Mouse (Mus musculus): Measurements from ENCODE around the gene Vac14. TPM values are rescaled to one million over a fixed set of nuclear protein-coding genes. Genes with fewer than 3 reads are reported as not detected.

Gene Vac14
- polyA plus RNA-seq, 1 experiment, result 26.8 TPM

DNA sequence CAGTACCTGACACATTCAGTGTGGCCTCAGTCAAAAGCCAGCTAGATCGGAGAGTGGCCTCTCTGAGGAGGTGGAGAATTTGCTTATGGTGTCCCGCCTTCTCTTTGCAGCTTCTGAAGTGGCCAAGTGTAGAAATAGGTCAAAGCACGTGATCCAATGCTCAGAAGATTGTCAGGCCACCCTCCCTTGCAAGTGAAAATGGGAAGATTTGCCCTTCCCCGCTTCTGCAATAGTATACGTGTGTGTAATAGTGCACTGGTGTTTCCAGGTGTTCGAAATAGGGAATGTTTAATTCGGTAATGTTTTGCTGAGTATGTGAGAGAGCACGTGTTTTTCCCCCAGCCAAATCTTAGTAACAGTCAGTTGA is 806 bp downstream of the Vac14 start:
- H3K27me3 ChIP-seq (ENCODE audit: control insufficient read depth, insufficient read depth, low read length), result no peaks in the 10 kb centered on the region
- H3K4me3 ChIP-seq (ENCODE audit: low read depth, low read length), result peak overlapping the region; percentile 93
- H3K4me1 ChIP-seq (ENCODE audit: control insufficient read depth, insufficient read depth, insufficient read length, low read length), result peaks cover 13% of the 10 kb centered on the region; the same call in 1 of the 2 replicates
- H3K27ac ChIP-seq (ENCODE audit: insufficient read depth, low read depth, low read length), result no peak overlapping the region
- 10% methylated on average over 8 of the region's 8 CpGs for WGBS
- TF ChIP-seq POLR2A (IDR thresholded peaks at IDR 0.05; ENCODE audit: low read depth, low read length) (no peak), CTCF (IDR thresholded peaks at IDR 0.05; ENCODE audit: extremely low read depth, insufficient read length, insufficient replicate concordance, low read depth, low read length) (no peak)
- no peaks in the 10 kb centered on the region for H3K36me3 ChIP-seq (ENCODE audit: control insufficient read depth, insufficient read depth, low read length)

DNA sequence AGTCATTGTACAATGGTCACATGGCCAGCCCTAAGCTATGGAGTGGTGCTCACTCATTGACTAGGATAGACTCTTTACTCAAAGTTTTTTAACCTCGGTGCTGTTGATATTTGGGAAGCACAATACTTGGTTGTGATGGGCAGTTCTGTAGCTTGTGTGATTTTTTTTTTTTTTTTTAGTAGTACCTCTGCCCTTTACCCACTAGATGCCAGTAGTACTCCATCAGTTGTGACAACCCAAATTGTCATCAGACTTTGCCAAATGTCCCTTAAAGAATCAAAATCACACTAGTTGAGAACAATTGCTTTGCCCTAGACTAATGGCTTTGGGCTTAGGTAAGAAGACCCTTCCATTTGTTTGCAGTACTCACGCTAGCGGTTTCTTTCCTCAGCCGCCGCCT is 1.5 kb downstream of the Vac14 start:
- H3K4me3 ChIP-seq (ENCODE audit: low read depth, low read length), result no peak overlapping the region
- 77% methylated on average over 5 of the region's 5 CpGs for WGBS
- no peaks in the 10 kb centered on the region for H3K27me3 ChIP-seq (ENCODE audit: control insufficient read depth, insufficient read depth, low read length)
- no peak overlapping the region for H3K27ac ChIP-seq (ENCODE audit: insufficient read depth, low read depth, low read length)
- peaks cover 13% of the 10 kb centered on the region; the same call in 1 of the 2 replicates for H3K4me1 ChIP-seq (ENCODE audit: control insufficient read depth, insufficient read depth, insufficient read length, low read length)
- H3K36me3 ChIP-seq (ENCODE audit: control insufficient read depth, insufficient read depth, low read length), result no peaks in the 10 kb centered on the region
- TF ChIP-seq CTCF (IDR thresholded peaks at IDR 0.05; ENCODE audit: extremely low read depth, insufficient read length, insufficient replicate concordance, low read depth, low read length), result no peak
- no peak for TF ChIP-seq POLR2A (IDR thresholded peaks at IDR 0.05; ENCODE audit: low read depth, low read length)

DNA sequence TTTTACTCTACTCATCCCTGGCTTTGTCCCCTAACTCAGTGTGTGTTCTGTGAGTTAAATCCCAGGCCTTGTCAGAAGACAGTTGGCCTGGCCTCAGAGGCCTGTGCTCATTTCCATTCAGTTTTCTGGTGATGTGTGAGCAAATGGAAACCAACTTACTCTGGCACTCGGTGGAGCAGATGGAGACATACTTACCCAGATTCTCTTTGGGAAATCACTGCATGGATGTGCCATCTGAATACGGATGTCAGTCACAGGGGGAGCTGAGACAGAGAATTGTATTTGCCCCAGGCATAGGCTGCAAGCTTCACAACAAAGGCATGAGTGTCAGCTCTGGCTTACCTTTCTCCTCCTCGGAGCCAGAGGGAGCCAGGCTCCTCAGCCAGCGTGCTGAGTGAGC is 8.0 kb downstream of the Vac14 start:
- TF ChIP-seq POLR2A (IDR thresholded peaks at IDR 0.05; ENCODE audit: low read depth, low read length) (no peak), CTCF (IDR thresholded peaks at IDR 0.05; ENCODE audit: extremely low read depth, insufficient read length, insufficient replicate concordance, low read depth, low read length) (no peak)
- Histone ChIP-seq H3K36me3 (ENCODE audit: control insufficient read depth, insufficient read depth, low read length) (no peaks in the 10 kb centered on the region), H3K27me3 (ENCODE audit: control insufficient read depth, insufficient read depth, low read length) (no peaks in the 10 kb centered on the region), H3K4me3 (ENCODE audit: low read depth, low read length) (no peak overlapping the region), H3K4me1 (ENCODE audit: control insufficient read depth, insufficient read depth, insufficient read length, low read length) (no peaks in the 10 kb centered on the region), H3K27ac (ENCODE audit: insufficient read depth, low read depth, low read length) (no peak overlapping the region)
- 73% methylated on average over 4 of the region's 4 CpGs for WGBS

DNA sequence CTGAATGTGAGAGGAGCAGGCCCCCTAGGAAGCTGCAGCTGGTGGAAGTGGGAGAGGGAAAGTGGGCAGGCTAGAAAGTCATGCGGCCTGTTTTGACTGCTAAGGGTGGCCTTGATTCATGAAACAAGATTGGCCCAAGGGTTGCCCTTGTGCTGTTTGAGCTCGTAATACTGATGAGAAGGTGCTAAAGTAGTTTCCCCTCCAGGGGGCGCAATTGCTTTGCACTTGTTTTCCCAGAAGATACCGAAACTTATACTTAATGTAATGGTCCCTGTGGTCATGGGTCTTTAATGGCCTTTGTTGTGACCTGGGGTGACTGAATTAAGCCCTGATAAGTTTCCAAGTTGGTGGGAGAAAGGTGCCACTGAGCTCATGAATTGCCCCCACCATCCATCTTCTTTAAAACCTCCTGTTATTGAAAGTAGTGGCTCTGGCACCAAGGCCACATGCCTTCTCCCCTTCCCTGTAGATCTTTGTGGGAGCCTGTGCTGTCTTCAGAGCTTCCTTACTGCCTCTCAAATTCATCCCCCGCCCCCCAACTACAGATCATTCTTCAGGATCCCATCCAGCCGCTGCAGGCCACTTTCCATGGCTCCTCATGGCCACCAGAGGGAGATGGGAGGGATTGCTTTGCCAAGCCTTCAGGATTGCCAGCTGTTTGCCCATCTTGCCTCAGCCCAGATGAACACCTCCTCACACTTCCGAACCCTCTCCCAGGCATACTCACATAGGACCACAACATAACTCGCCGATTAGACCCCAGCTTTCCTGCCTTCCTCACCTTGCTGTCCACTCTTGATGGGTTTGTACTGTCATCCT is 11.1 kb downstream of the Vac14 start:
- peak; percentile 44; the same call in 1 of the 2 replicates for TF ChIP-seq CTCF (IDR thresholded peaks at IDR 0.05; ENCODE audit: extremely low read depth, insufficient read length, insufficient replicate concordance, low read depth, low read length)
- TF ChIP-seq POLR2A (IDR thresholded peaks at IDR 0.05; ENCODE audit: low read depth, low read length), result no peak
- Histone ChIP-seq H3K27ac (ENCODE audit: insufficient read depth, low read depth, low read length) (no peak overlapping the region), H3K36me3 (ENCODE audit: control insufficient read depth, insufficient read depth, low read length) (peaks cover 18% of the 10 kb centered on the region; the same call in 1 of the 2 replicates), H3K4me3 (ENCODE audit: low read depth, low read length) (no peak overlapping the region), H3K4me1 (ENCODE audit: control insufficient read depth, insufficient read depth, insufficient read length, low read length) (no peaks in the 10 kb centered on the region), H3K27me3 (ENCODE audit: control insufficient read depth, insufficient read depth, low read length) (no peaks in the 10 kb centered on the region)
- 79% methylated on average over 9 of the region's 9 CpGs for WGBS

DNA sequence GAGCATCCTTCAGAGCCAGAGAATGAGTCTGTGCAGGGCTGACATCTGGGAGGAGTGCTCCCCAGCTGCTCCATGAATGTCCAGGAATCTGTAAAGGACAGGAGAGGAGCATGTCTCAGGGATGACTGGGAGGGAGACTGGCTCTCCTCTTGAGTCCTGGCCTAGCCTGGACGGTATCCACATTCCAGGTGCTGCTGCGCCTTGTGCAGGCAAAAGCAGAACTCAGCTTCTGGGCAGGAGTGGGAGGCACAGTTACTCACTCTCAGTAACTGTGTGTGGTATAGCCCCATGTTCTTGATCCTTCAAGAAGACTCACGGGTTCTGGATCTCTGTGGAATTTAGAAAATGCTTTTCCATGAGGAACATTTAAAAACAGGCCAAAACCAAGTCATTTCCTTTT is 11.7 kb downstream of the Vac14 start:
- 84% methylated on average over 3 of the region's 3 CpGs for WGBS
- no peak overlapping the region for H3K4me3 ChIP-seq (ENCODE audit: low read depth, low read length)

DNA sequence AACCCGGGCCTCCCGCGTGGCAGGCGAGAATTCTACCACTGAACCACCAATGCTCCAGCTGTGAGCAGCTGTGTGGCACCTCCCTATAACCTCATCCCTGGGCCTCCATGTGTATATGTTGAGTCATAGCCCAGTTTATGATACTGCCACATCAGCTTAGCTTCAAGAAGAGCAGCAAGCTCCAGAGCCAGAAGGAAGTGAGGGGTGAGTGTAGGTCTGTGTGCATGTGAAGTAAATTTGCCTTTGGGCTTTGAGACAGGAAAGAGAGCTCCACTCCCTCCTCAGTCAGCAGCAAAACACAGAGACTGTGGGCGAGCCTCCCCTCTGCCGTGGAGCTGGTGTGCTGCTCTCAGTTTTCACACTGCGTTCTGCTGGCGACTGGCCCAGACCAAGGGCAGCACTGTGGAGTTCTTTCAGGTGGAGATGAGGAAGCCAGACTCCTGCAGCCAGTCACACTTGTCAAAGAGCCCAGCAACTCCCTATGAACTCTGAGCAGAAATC is 12.2 kb downstream of the Vac14 start:
- H3K4me1 ChIP-seq (ENCODE audit: control insufficient read depth, insufficient read depth, insufficient read length, low read length), result no peaks in the 10 kb centered on the region
- TF ChIP-seq POLR2A (IDR thresholded peaks at IDR 0.05; ENCODE audit: low read depth, low read length) (no peak), CTCF (IDR thresholded peaks at IDR 0.05; ENCODE audit: extremely low read depth, insufficient read length, insufficient replicate concordance, low read depth, low read length) (no peak)
- WGBS, result 65% methylated on average over 8 of the region's 8 CpGs
- peaks cover 26% of the 10 kb centered on the region; the same call in 1 of the 2 replicates for H3K36me3 ChIP-seq (ENCODE audit: control insufficient read depth, insufficient read depth, low read length)
- H3K27me3 ChIP-seq (ENCODE audit: control insufficient read depth, insufficient read depth, low read length), result no peaks in the 10 kb centered on the region
- H3K4me3 ChIP-seq (ENCODE audit: low read depth, low read length), result peak overlapping the region; percentile 6
- H3K27ac ChIP-seq (ENCODE audit: insufficient read depth, low read depth, low read length), result no peak overlapping the region

More for the DNA sequence above, 11.7 kb downstream of the Vac14 start:
- no peaks in the 10 kb centered on the region for H3K27me3 ChIP-seq (ENCODE audit: control insufficient read depth, insufficient read depth, low read length)
- no peak for TF ChIP-seq CTCF (IDR thresholded peaks at IDR 0.05; ENCODE audit: extremely low read depth, insufficient read length, insufficient replicate concordance, low read depth, low read length)
- no peaks in the 10 kb centered on the region for H3K4me1 ChIP-seq (ENCODE audit: control insufficient read depth, insufficient read depth, insufficient read length, low read length)
- H3K27ac ChIP-seq (ENCODE audit: insufficient read depth, low read depth, low read length), result no peak overlapping the region
- H3K36me3 ChIP-seq (ENCODE audit: control insufficient read depth, insufficient read depth, low read length), result peaks cover 25% of the 10 kb centered on the region; the same call in 1 of the 2 replicates

DNA sequence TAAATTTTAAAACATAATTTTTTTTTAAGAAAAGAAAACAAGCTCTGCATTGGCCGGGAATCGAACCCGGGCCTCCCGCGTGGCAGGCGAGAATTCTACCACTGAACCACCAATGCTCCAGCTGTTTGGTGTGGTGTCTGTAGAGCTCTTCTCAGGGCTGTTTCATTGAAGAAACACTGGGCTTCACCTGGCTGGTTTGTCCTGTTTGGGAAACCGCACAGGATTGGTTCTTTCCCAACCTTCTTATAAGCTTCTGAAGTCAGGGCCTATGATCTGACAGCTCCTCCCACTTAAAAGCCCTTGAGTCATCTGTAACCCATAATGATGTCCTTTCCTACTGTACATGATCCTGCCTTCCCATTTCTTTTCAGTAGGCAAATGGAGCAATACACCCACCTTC is 12.8 kb downstream of the Vac14 start:
- TF ChIP-seq POLR2A (IDR thresholded peaks at IDR 0.05; ENCODE audit: low read depth, low read length) (no peak), CTCF (IDR thresholded peaks at IDR 0.05; ENCODE audit: extremely low read depth, insufficient read length, insufficient replicate concordance, low read depth, low read length) (no peak)
- H3K27ac ChIP-seq (ENCODE audit: insufficient read depth, low read depth, low read length), result no peak overlapping the region
- H3K4me3 ChIP-seq (ENCODE audit: low read depth, low read length), result no peak overlapping the region
- H3K4me1 ChIP-seq (ENCODE audit: control insufficient read depth, insufficient read depth, insufficient read length, low read length), result no peaks in the 10 kb centered on the region
- peaks cover 30% of the 10 kb centered on the region for H3K36me3 ChIP-seq (ENCODE audit: control insufficient read depth, insufficient read depth, low read length)
- no peaks in the 10 kb centered on the region for H3K27me3 ChIP-seq (ENCODE audit: control insufficient read depth, insufficient read depth, low read length)
- 81% methylated on average over 7 of the region's 7 CpGs for WGBS

All from small intestine, adult 2 months (tissue).